Mouse (Mus musculus): ENCODE results near the gene Slc35d2.
"Not testable (repeated sequence)": the region's sequence is repeated elsewhere in the genome, so short reads cannot be mapped to it uniquely, and the experiment has no call there.

Slc35d2 gene

GRCm38 (mm10) chr13:64108381-64108850 is 20.8 kb downstream of the Slc35d2 start:
- DNase-seq, result no peak

GRCm38 (mm10) chr13:64107535-64107934 is 21.6 kb downstream of the Slc35d2 start:
- no peak for DNase-seq

GRCm38 (mm10) chr13:64107105-64107504 is 22.1 kb downstream of the Slc35d2 start:
- DNase-seq, result no peak

- DNase-seq, result no peak
These were observed 23.5 kb downstream of the Slc35d2 start for GRCm38 (mm10) chr13:64105690-64106089.

DNA sequence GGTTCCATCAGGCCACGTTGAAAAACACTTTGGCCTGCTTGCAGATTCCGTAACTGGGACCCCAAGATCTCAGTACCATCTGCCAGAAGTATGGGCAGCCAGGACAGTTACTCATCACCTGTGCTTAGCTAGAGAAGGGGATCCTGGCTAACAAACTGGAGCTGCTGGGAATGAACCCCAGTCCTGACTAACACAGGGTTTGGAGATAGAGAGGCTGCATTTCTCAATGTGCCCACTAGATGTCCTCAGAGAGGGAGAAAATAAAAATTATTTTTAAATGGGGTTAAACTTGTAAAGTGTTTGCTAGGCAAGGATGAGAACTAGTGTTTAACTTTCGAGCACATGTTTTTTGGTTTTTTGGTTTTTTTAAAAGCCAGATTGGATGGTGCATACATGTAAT is 29.0 kb downstream of the Slc35d2 start:
- peak; percentile 58 to 62 for DNase-seq

GRCm38 (mm10) chr13:64098992-64099391 is 30.2 kb downstream of the Slc35d2 start:
- DNase-seq, result peak; percentile 67

- DNase-seq, result peak; percentile 71 to 72
These were observed 35.8 kb downstream of the Slc35d2 start for GRCm38 (mm10) chr13:64093341-64093740.

DNA sequence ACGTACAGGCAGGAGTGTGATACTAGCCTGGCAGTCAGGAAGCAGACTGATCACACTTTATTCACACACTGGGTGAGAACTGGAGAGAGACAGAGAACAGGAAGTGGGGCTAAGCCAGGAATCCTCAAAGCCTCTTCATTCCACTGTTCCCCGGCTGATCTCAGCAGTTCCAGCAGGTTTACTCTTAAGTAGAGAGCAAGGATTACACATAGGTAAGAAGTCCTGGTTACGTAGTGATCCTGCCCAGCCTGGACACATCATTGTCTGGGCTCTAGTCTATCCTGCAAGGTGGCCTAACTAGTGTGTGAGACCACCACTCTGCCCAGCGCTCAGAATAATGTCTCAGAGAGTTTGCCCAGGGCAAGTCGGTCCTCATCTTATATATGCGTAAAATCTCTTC is 36.4 kb downstream of the Slc35d2 start:
- no peak for DNase-seq

- DNase-seq, result no peak
These were observed 37.0 kb downstream of the Slc35d2 start for GRCm38 (mm10) chr13:64092141-64092540.

- no peak for DNase-seq
These were observed 38.2 kb downstream of the Slc35d2 start for GRCm38 (mm10) chr13:64091006-64091405.

- DNase-seq, result no peak
These were observed 38.9 kb downstream of the Slc35d2 start for GRCm38 (mm10) chr13:64090278-64090677.

- DNase-seq, result no peak
These were observed 40.0 kb downstream of the Slc35d2 start, which contains the start of gene Hsd17b3 for GRCm38 (mm10) chr13:64089130-64089529. Hsd17b3 (minus strand) TSS chr13:64089230.

DNA sequence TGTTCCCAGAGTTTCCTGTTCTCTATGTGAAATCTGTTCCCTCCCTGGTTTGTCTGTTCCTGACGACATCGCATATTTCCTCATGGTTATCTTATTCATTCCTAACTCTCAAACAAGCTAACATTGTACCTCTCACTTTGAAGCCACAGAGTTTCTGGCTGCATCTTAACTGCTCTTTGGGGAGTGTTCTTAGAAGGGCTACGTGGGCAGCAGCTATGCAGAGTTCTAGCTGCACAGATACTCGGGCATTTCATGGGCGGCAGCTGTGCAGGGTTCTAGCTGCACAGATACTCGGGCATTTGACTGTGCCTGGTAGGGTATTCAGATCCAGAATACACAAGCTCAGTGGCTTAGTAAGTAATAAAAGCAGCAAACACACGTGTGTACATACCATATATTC is 41.1 kb downstream of the Slc35d2 start:
- no peak for DNase-seq

GRCm38 (mm10) chr13:64086036-64086435 is 43.1 kb downstream of the Slc35d2 start:
- DNase-seq, result no peak

DNA sequence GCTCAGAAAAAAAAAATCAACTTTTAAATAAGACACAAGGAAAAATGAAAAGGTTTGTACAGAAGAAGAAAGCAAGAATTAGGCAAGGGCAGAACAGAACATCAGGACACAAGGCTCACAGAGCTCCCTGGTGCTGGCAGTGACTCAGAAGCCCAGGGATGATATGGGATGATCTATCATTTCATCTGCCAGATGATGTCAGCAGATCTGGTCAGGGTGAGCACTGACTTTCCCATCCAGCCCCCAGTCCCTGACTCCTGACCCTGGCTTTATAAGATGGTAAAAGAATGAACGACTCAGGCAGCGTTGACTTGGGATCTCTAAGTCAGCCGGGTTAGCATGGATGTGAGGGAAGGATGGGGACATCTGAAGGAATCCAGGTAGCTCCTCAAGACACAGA is 45.8 kb downstream of the Slc35d2 start:
- no peak for DNase-seq

DNA sequence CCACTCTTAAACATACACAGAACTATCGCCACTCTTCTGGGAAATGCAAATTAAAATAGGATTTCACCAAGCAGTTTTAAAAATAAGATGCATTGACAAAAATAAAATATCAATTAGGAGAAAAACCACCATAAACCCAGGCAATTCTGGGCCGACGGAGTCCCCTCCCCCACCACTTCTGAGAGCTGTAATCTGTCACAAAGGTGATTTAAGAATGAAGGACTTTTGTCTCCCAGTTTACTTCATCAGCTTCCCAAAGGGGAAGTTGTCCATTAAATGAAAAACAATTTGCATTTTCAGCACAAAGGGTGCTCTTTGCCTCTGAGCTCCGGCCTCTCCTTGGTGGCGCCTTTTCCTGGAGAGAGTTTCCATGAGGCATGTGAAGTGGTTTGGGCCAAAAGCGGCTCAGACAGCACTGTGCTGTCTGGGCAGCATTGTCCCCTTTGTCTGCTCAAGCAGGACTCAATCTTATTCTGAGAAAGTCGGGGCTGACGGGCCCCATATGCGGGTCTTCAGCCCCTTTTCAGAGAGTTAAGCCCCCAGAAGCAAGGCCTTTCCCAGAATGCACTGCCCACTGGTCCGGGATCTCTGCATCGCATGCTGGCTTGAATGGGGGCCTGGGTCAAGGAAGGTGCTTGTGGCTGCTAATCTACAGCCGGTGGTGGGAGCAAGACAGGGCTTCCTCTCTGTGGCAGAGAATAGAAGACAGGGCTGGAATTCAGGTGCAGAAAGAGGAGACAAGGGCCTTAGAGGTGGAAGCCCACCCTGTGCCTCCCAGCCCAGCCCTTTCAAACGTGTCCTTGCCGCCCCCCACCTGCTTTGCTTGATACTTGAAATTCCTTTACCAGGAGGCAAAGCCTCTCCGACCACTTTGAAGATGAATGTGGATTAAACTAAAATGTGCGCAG is 47.9 kb downstream of the Slc35d2 start:
- no peak for DNase-seq

DNA sequence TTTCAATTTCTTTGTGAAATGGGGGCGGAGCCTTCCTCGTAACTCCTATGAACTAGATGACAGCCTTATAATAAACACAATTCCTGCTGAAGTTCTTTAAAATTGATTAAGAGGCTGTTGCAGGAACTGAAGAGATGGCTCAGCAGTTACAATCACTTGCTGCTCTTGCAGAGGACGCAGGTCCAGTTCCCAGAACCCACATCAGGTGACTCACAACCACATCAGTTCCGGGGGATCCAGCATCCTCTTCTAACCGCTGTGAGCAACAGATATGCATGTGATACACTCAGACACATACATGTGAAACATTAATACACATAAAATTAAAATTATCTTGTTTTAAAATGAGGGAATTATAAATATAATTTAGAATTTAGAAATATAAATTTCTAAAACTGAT is 51.6 kb downstream of the Slc35d2 start:
- no peak for DNase-seq

DNA sequence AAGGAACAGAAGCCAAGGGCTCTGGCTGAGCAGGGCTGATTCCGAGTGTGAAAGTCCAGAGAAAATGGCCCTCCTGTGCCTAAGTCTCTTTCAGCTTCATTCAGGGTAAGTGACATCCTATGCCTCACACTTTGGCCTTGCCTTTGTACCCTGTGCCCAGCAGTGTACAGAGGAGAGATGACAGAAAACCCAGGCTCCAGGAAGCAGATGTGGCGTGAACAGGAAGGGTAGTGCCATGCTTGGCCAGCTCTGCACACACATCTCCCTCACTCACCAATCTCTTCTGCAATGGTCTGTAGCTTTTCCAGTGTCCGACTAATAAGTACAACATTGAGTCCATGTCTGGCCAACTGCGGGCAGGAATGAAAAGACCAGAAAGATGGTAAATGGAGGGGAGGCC is 53.1 kb downstream of the Slc35d2 start:
- peak; percentile 1 to 9 for DNase-seq

GRCm38 (mm10) chr13:64066653-64067052 is 62.5 kb downstream of the Slc35d2 start:
- no peak for DNase-seq

DNA sequence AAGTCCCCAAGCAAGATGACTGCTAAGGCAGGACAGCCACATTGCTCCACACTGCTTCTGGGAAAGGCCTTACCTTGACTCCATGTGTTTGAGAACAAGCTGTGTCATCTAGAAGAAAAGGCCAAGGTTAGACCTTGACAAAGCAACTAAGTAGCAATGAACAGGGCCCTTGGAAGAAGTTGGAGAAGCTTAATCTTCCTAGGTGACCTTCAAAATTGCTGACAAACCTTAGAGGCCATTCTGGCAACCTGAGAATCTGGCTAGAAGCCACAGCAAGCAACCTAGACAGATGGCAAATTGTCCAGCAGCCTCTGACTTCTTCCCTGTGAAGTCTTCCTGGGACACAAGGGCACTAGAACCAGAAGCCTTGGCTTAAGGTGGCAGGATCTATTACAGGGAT is 64.9 kb downstream of the Slc35d2 start:
- no peak for DNase-seq

DNA sequence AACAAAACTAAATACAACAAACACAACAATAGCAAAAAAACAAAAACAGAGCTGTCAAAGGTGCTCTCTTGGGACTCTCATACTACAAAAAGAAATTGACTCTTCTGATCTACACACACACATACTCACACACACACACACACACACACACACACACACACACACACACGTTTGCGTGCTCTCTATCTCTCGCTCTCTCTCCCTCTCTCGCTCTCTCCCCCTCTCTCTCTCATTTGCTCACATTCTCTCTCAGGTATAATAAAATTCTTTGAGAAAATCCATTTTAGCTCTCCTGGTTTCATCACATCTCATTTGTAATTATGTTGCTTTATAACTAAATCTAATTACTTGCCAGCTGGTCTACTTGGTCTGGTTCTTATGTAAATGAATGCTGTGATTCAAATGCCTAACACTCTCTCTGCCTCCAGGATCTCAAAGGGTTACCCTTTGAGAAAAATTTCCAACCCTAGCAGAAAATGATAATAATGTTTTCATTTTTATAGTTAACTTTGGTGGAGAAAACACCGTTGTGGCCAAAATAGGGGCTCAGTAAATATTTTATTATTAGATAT is 68.1 kb downstream of the Slc35d2 start:
- DNase-seq, result no peak

DNA sequence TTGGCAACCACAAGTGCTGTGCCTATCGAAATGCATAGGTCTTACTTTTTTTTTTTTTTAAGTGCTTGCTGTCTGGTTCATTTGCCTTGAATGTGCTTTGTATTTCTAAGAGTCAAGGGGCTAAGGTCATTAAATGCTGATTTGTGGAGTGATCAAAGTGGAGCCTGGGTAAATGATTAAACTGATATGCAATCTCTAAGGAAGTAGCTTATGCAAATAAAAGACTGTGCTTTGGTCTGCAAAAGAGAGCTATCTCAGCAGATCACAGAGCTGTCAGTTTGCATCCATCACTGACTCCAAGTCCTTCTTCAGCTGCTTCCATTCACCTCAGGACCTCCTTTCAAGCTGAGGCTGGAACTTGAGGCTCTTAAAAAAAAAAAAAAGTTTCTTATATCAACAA is 75.2 kb downstream of the Slc35d2 start:
- no peak for DNase-seq

- not testable (repeated sequence) for DNase-seq
These were observed 76.9 kb downstream of the Slc35d2 start for GRCm38 (mm10) chr13:64052281-64052680.

GRCm38 (mm10) chr13:64050895-64051294 is 78.3 kb downstream of the Slc35d2 start:
- no peak for DNase-seq

All from B cell, adult 2 months (primary cell).